ENCODE assay signal across 11 mouse cellular contexts in genomic region chr2:119408733-119409132, GRCm38 (mm10). TPM values are rescaled to one million over a fixed set of nuclear protein-coding genes. Genes with fewer than 3 reads are reported as not detected.
A peak's percentile ranks its signal among the peaks of the same experiment; 100 is the strongest.
DNase-seq lines count a peak whose midpoint lies in the region; ATAC-seq and TF ChIP-seq lines count a peak whose summit lies in the region.
"Had no signal": no experiment of that assay in that cellular context is flagged by ENCODE, and none has a peak within 500 bp of the region (broad histone marks: within the 10 kb centered on the region; RNA-seq: fewer than 3 reads in every experiment).

No protein-coding gene starts in this region.

- no peak for TF ChIP-seq POLR2A in lung, adult 2 months (IDR thresholded peaks at IDR 0.05; ENCODE audit: borderline replicate concordance, extremely low read depth, low read depth, low read length)

- no peak for DNase-seq in heart, postnatal 4 days
- DNase-seq in kidney, postnatal 4 days, result no peak
- DNase-seq in lung, postnatal 36 days, result peak; percentile 16
- no peak for DNase-seq in lung, adult 2 months
- DNase-seq: layer of hippocampus, adult 9-11 months had no signal

- peak overlapping the region; percentile 69 for H3K27ac ChIP-seq in heart, embryonic 12.5 days (ENCODE audit: poor library complexity, severe bottlenecking)
- H3K27ac ChIP-seq in kidney, embryonic 14.5 days (ENCODE audit: low read depth, low read length), result peak overlapping the region; percentile 42; the same call in 1 of the 2 replicates
- H3K27ac ChIP-seq in stomach, embryonic 16.5 days (ENCODE audit: low read length), result peak overlapping the region; percentile 58
- H3K27ac ChIP-seq: embryonic facial prominence, embryonic 15.5 days; limb, embryonic 10.5 days; macrophage had no signal

- no peak overlapping the region for H3K4me3 ChIP-seq in heart, embryonic 12.5 days
- no peak overlapping the region for H3K4me3 ChIP-seq in kidney, embryonic 14.5 days (ENCODE audit: low read length)
- no peak overlapping the region for H3K4me3 ChIP-seq in lung, adult 2 months (replicated peaks; ENCODE audit: extremely low read depth, low read depth, low read length)
- H3K4me3 ChIP-seq in stomach, embryonic 16.5 days (replicated peaks; ENCODE audit: low read length), result no peak overlapping the region
- H3K4me3 ChIP-seq: embryonic facial prominence, embryonic 15.5 days; limb, embryonic 10.5 days had no signal

- TF ChIP-seq CTCF in lung, adult 2 months (IDR thresholded peaks at IDR 0.05; ENCODE audit: insufficient read depth, low read length), result no peak

- H3K4me2 ChIP-seq in heart, embryonic 12.5 days, result no peak overlapping the region
- H3K4me2 ChIP-seq in kidney, embryonic 14.5 days (replicated peaks; ENCODE audit: low read depth, low read length), result no peak overlapping the region
- H3K4me2 ChIP-seq in stomach, embryonic 16.5 days (ENCODE audit: low read depth, low read length), result no peak overlapping the region
- H3K4me2 ChIP-seq: embryonic facial prominence, embryonic 15.5 days had no signal

- H3K36me3 ChIP-seq in heart, embryonic 12.5 days, result peaks cover 67% of the 10 kb centered on the region
- peaks cover 80% of the 10 kb centered on the region for H3K36me3 ChIP-seq in kidney, embryonic 14.5 days (ENCODE audit: control insufficient read depth, insufficient read depth, low read length)
- peaks cover 15% of the 10 kb centered on the region for H3K36me3 ChIP-seq in stomach, embryonic 16.5 days (ENCODE audit: control insufficient read depth, insufficient read depth, low read length)

- no peak for ATAC-seq in heart, embryonic 12.5 days (ENCODE audit: insufficient number of reproducible peaks, low FRiP score)
- no peak for ATAC-seq in kidney, embryonic 14.5 days (ENCODE audit: low FRiP score, low TSS enrichment)
- no peak for ATAC-seq in stomach, embryonic 16.5 days (ENCODE audit: insufficient read depth, low FRiP score)

- no peak overlapping the region for H3K9ac ChIP-seq in heart, embryonic 12.5 days
- H3K9ac ChIP-seq in kidney, embryonic 14.5 days (ENCODE audit: low read depth, low read length), result no peak overlapping the region
- H3K9ac ChIP-seq in stomach, embryonic 16.5 days (ENCODE audit: low read length), result no peak overlapping the region
- H3K9ac ChIP-seq: embryonic facial prominence, embryonic 15.5 days had no signal

- peaks cover 4% of the 10 kb centered on the region; the same call in 1 of the 2 replicates for H3K4me1 ChIP-seq in heart, embryonic 12.5 days (replicated peaks)
- H3K4me1 ChIP-seq in kidney, embryonic 14.5 days (ENCODE audit: control insufficient read depth, insufficient read depth, low read length), result 0 out of 2 replicates have a peak, but pooled peaks cover 2% of the 10 kb centered on the region
- H3K4me1 ChIP-seq in lung, adult 2 months (ENCODE audit: control insufficient read depth, insufficient read depth, low read length), result peaks cover 24% of the 10 kb centered on the region
- H3K4me1 ChIP-seq in stomach, embryonic 16.5 days (ENCODE audit: control insufficient read depth, insufficient read depth, low read length), result peaks cover 4% of the 10 kb centered on the region; the same call in 1 of the 2 replicates
- H3K4me1 ChIP-seq: embryonic facial prominence, embryonic 15.5 days; limb, embryonic 10.5 days had no signal

- no peaks in the 10 kb centered on the region for H3K9me3 ChIP-seq in heart, embryonic 12.5 days (replicated peaks)
- H3K9me3 ChIP-seq in kidney, embryonic 14.5 days (ENCODE audit: control insufficient read depth, low read length), result no peaks in the 10 kb centered on the region
- H3K9me3 ChIP-seq in stomach, embryonic 16.5 days (replicated peaks; ENCODE audit: control insufficient read depth, low read length), result no peaks in the 10 kb centered on the region
- H3K9me3 ChIP-seq: embryonic facial prominence, embryonic 15.5 days; limb, embryonic 10.5 days had no signal

- no peaks in the 10 kb centered on the region for H3K27me3 ChIP-seq in heart, embryonic 12.5 days (replicated peaks)
- H3K27me3 ChIP-seq in kidney, embryonic 14.5 days (ENCODE audit: control insufficient read depth, insufficient read depth, low read length), result no peaks in the 10 kb centered on the region
- no peaks in the 10 kb centered on the region for H3K27me3 ChIP-seq in stomach, embryonic 16.5 days (ENCODE audit: control insufficient read depth, insufficient read depth, low read length)
- H3K27me3 ChIP-seq: embryonic facial prominence, embryonic 15.5 days had no signal

RNA-seq across cellular contexts. Expression of gene Chac1, which starts 57.7 kb away (rescaled TPM):
- 0.12 and 0.31 TPM in 2 replicates for polyA plus RNA-seq in heart, embryonic 12.5 days (2016; fragmentation: Nextera tagmentation; extraction: Ambion mirVana)
- under 1 TPM; 0.43 to 0.81 TPM for total RNA-seq in heart, postnatal 4 days (2021)
- 0.38 and 1.0 TPM in 2 replicates for polyA plus RNA-seq in kidney, embryonic 14.5 days (2014; fragmentation: Nextera tagmentation; extraction: Ambion mirVana)
- 9.2 and 10.7 TPM in 2 replicates for polyA plus RNA-seq in lung, adult 2 months (2012; rRNA removed)
- 1.5 and 2.4 TPM in 2 replicates for polyA plus RNA-seq in stomach, embryonic 16.5 days (2015; fragmentation: Nextera tagmentation; extraction: Ambion mirVana)
